Mouse (Mus musculus) limb, embryonic 14.5 days (tissue): ENCODE measurements around the gene Cipc. TPM values are rescaled to one million over a fixed set of nuclear protein-coding genes. Genes with fewer than 3 reads are reported as not detected.

ENCODE experiments used
- ATAC-seq: fragments of 200-750 bp; cut with Nextera tagmentation; 2 replicates; pipeline ENCODE4 v1.8.0; 2017; ENCODE audit warnings: low read depth, moderate number of reproducible peaks, moderate TSS enrichment; ENCODE audit not compliant: low FRiP score
- DNase-seq: peaks from one replicate; pipeline ENCODE4 v3.0.0-alpha.2; 2015; ENCODE audit warnings: low spot score
- H3K27ac ChIP-seq: fragments of 300-500 bp; sonication (generic); replicated peaks from 2 replicates; pipeline ENCODE4 v1.5.1; 2014; ENCODE audit warnings: low read depth, mild to moderate bottlenecking, low read length, moderate library complexity, mixed read lengths
- H3K27me3 ChIP-seq: fragments of 300-500 bp; sonication (generic); 2 replicates; pipeline ENCODE4 v1.6.1; 2014; ENCODE audit warnings: low read length, mixed read lengths; ENCODE audit not compliant: control insufficient read depth, insufficient read depth
- H3K36me3 ChIP-seq: fragments of 300-500 bp; sonication (generic); 2 replicates; pipeline ENCODE4 v1.6.1; 2014; ENCODE audit warnings: mild to moderate bottlenecking, low read length, moderate library complexity, mixed read lengths; ENCODE audit not compliant: control insufficient read depth, insufficient read depth
- H3K4me1 ChIP-seq: fragments of 300-500 bp; sonication (generic); 2 replicates; pipeline ENCODE4 v1.6.1; 2014; ENCODE audit warnings: antibody characterized with exemption, low read length, mixed read lengths; ENCODE audit not compliant: control insufficient read depth, insufficient read depth
- H3K4me2 ChIP-seq: fragments of 300-500 bp; sonication (generic); replicated peaks from 2 replicates; pipeline ENCODE4 v1.6.1; 2014; ENCODE audit warnings: low read depth, mild to moderate bottlenecking, low read length, moderate library complexity; ENCODE audit not compliant: severe bottlenecking
- H3K4me3 ChIP-seq: fragments of 300-500 bp; sonication (generic); replicated peaks from 2 replicates; pipeline ENCODE4 v1.5.1; 2014; ENCODE audit warnings: low read length
- H3K9ac ChIP-seq: fragments of 300-500 bp; sonication (generic); 2 replicates; pipeline ENCODE4 v1.6.1; 2014; ENCODE audit warnings: mild to moderate bottlenecking, low read depth, low read length, moderate library complexity; ENCODE audit not compliant: severe bottlenecking
- H3K9me3 ChIP-seq: fragments of 300-500 bp; sonication (generic); 2 replicates; pipeline ENCODE4 v1.6.1; 2016; ENCODE audit warnings: low read length; ENCODE audit not compliant: control insufficient read depth
- POLR2A ChIP-seq: fragments of 200-500 bp; IDR thresholded peaks from 2 replicates; pipeline ENCODE4 v1.8.0; 2012; ENCODE audit warnings: inconsistent platforms, mild to moderate bottlenecking, moderate library complexity, borderline replicate concordance; ENCODE audit not compliant: insufficient read depth, insufficient read length; ENCODE audit errors: extremely low read depth
- WGBS: fragments of 180-500 bp; shearing (Covaris S2); extraction: QIAGEN DNeasy Blood & Tissue Kit; methylation state at CpG from one replicate; pipeline ENCODE4 v1.1.7; 2014; 5-methylcytosine and 5-hydroxymethylcytosine counted together
- polyA plus RNA-seq, 2 experiments: library from polyadenylated mRNA; depleted of rRNA in 1 of 2; stranded (reverse) in 1 of 2; unstranded in 1 of 2; fragments of >200 nt; fragmentation: Nextera tagmentation in 1 of 2; extraction: Ambion mirVana in 1 of 2; gene quantifications; 2 replicates each; pipeline versions ENCODE4 v1.2.1 to v1.2.3; 2012 to 2014

Cipc gene
- polyA plus RNA-seq, 2 experiments: 20.0 to 31.3 TPM

DNA sequence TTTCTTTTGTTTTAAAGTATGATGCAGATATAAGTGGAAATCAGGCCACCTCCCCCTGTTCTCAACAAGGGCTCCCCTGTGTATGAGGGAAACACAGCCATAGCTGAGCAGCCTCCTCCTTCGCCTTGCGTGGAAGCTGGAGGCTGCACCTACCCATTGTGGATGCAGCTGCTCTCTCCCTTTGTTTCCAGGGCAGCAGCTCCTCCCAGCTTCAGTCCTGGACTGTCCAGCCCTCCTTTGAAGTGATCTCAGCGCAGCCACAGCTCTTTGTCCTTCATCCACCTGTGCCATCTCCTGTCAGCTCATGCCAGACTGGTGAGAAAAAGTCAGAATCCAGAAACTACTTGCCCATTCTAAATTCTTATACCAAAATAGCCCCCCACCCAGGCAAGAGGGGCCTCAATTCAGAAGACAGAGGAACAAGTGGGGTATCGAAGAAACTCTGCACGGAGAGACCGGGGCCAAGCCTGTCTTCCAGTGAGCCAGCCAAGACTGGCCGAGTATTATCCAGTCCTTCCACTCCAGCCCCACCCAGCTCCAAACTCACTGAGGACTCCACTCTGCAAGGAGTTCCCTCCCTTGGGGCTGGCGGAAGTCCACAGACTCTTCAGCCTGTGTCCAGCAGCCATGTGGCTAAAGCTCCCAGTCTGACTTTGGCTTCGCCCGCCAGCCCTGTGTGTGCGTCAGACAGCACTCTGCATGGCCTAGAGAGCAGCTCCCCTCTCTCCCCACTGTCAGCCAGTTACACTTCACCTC is 14.9 kb downstream of the Cipc start:
- H3K9me3 ChIP-seq: no peaks in the 10 kb centered on the region
- H3K27me3 ChIP-seq: no peaks in the 10 kb centered on the region
- ATAC-seq: no peak
- no peak overlapping the region for H3K4me2 ChIP-seq
- peaks cover 74% of the 10 kb centered on the region for H3K36me3 ChIP-seq
- no peaks in the 10 kb centered on the region for H3K4me1 ChIP-seq
- 89% methylated on average over 11 of the region's 11 CpGs for WGBS
- H3K27ac ChIP-seq: no peak overlapping the region
- H3K4me3 ChIP-seq: no peak overlapping the region
- no peak overlapping the region for H3K9ac ChIP-seq
- no peak for DNase-seq
- TF ChIP-seq POLR2A: no peak

DNA sequence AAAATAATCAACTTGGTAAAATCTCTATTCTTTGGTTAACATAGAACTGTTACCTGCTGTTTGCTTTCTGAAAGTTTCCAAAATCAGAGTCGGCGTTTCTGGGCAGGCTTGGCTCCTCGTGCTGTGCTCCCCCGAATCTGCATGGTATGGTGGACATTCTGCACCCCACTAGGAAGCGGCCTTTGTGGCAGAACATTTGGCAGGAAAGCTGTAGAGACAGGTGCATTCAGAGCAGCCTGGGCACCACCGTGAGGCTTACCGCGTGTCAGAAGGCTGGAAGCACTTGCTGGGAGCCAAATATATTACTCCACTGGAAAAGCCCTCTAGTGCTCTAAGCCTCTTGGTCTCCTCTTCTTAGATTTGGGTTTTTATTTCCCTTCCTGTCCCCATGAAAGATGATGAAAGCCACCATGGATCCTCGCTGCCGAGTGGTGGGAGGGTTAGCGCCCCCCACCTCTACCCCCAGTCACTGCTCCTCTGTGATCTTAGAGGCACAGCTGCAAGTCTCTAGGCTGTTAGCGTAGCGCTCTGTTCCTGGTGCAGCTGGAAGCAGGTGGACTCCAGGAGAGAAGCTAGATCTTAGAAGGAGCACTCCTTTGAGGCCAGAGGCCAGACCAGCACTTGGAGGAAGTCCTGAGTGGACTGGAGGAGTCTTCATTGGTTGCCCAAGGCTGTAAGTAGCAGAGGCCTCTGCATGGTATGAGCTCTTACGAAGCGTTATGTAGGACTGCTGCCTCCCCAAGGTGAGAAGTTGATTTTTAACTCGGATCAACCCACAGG is 17.6 kb downstream of the Cipc start:
- Histone ChIP-seq H3K36me3 (peaks cover 58% of the 10 kb centered on the region), H3K27ac (no peak overlapping the region), H3K4me1 (no peaks in the 10 kb centered on the region), H3K27me3 (no peaks in the 10 kb centered on the region), H3K4me2 (no peak overlapping the region), H3K9ac (no peak overlapping the region), H3K9me3 (no peaks in the 10 kb centered on the region), H3K4me3 (no peak overlapping the region)
- TF ChIP-seq POLR2A: no peak
- 90% methylated on average over 16 of the region's 16 CpGs for WGBS
- DNase-seq (no peak), ATAC-seq (no peak)

DNA sequence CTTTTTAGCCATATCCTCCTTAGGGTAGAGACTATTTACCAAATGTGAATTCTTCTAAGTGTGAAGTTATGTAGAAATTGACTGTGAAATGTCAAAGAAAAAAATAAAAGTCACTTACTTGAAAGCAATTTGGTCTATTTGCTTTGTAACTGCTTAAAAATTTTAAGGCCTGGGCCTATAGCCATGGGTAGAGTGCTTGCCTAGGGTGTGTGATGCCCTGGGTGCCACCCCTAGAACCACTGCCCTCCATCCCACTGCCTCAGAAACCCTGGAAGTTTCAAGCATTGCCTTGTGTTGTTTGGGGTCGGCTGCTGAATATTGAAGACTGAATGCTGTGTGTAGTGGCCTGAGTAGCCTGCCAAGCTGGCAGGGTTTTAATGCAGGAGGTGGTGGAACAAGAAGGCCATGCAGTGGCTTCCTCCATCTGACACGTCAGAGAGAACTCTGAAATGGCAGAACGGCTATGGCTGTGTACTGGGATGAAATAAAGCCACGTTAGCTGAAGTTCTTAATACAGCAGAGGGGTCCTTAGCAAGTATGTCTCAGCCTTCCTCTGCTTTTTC is 18.5 kb downstream of the Cipc start:
- Histone ChIP-seq H3K4me3 (no peak overlapping the region), H3K27ac (no peak overlapping the region), H3K9me3 (no peaks in the 10 kb centered on the region), H3K4me2 (no peak overlapping the region), H3K9ac (no peak overlapping the region), H3K36me3 (peaks cover 50% of the 10 kb centered on the region), H3K4me1 (no peaks in the 10 kb centered on the region), H3K27me3 (no peaks in the 10 kb centered on the region)
- no peak for TF ChIP-seq POLR2A
- ATAC-seq: no peak
- whole genome bisulfite sequencing: 90% methylated on average over 4 of the region's 4 CpGs
- no peak for DNase-seq

DNA sequence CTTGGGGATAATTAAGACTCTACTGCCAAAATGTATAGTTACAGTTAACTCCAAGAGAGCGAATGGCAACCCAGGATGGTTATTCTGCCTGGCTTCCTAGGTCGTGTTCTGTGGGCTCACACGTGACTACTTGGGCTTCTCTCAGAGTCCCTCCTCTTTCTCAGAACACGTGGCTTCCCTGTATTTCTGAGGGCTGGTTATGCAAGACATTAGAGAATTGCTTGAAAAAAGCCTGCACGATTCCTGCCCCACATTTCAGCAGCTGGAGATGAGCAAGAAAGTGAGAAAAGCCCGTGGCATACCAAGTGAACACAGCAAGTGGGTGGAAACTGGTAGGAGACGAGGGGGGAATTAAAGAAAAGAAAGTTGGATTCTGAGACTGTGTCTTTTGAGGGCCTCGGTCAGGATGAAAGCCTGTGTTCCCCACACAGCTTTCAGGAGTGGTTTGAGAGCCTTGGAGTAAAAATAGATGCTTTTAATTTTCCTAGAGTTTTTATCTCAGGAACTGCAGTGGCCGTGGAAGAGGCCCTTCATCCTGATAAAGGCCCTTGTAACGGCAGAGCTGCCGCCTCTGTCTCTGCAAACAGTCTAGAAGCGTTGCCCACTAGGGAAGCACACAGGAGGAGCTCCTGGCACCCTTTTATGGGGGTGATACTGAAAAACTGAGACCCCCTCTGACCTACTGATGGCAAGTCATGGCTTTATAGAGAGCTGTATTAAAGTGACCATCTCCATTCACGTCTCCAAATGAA is 21.8 kb downstream of the Cipc start:
- H3K9me3 ChIP-seq: no peaks in the 10 kb centered on the region
- H3K4me3 ChIP-seq: no peak overlapping the region
- H3K36me3 ChIP-seq: peaks cover 17% of the 10 kb centered on the region
- WGBS: 63% methylated on average over 13 of the region's 13 CpGs
- H3K27me3 ChIP-seq: no peaks in the 10 kb centered on the region
- no peak for ATAC-seq
- no peak overlapping the region for H3K27ac ChIP-seq
- no peak overlapping the region for H3K4me2 ChIP-seq
- DNase-seq: no peak
- no peak for TF ChIP-seq POLR2A
- H3K4me1 ChIP-seq: peaks cover 9% of the 10 kb centered on the region
- H3K9ac ChIP-seq: no peak overlapping the region

DNA sequence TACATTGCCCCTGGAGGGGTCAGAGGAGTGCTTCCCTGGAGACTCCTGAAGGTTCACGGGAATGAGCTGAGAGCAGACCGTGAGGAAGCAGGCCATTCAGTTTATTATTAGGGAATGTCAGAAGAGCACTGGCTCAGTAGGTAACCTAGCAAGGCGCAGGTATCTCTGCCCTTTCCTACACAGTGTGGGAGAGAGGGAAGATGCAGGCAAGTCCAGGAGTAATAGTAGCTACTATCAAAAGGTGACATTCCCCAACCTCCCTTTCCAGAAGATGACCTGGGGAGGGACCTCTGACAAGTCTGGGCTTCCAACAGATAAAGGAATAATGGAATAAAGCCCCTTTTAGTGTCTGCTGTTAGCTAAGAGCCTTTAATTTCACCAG is 22.4 kb downstream of the Cipc start:
- ATAC-seq (no peak), DNase-seq (no peak)
- WGBS: 68% methylated on average over 3 of the region's 3 CpGs
- Histone ChIP-seq H3K36me3 (peaks cover 13% of the 10 kb centered on the region), H3K27me3 (no peaks in the 10 kb centered on the region), H3K27ac (no peak overlapping the region), H3K4me3 (no peak overlapping the region), H3K9me3 (no peaks in the 10 kb centered on the region), H3K9ac (no peak overlapping the region), H3K4me2 (no peak overlapping the region), H3K4me1 (peaks cover 11% of the 10 kb centered on the region)
- no peak for TF ChIP-seq POLR2A
